Mouse (Mus musculus): ENCODE measurements around the gene Fgd4. TPM values are rescaled to one million over a fixed set of nuclear protein-coding genes. Genes with fewer than 3 reads are reported as not detected.
"Not testable (repeated sequence)": the region's sequence is repeated elsewhere in the genome, so short reads cannot be mapped to it uniquely, and the experiment has no call there.

Gene Fgd4
- polyA plus RNA-seq, 1 experiment from 2014 or later: 12.1 TPM

GRCm38 (mm10) chr16:16500926-16501325, 99.4 kb downstream of the Fgd4 start:
- H3K4me2 ChIP-seq: no peak overlapping the region
- no peaks in the 10 kb centered on the region for H3K27me3 ChIP-seq (replicated peaks)
- no peak for ATAC-seq (ENCODE audit: insufficient number of reproducible peaks, low FRiP score)
- 79% methylated on average over 2 of the region's 2 CpGs for WGBS
- no peak overlapping the region for H3K9ac ChIP-seq
- H3K27ac ChIP-seq (ENCODE audit: poor library complexity, severe bottlenecking): no peak overlapping the region
- no peaks in the 10 kb centered on the region for H3K9me3 ChIP-seq (replicated peaks)
- 0 out of 2 replicates have a peak, but pooled peaks cover 3% of the 10 kb centered on the region for H3K36me3 ChIP-seq
- H3K4me3 ChIP-seq: no peak overlapping the region
- no peaks in the 10 kb centered on the region; the same call in 1 of the 2 replicates for H3K4me1 ChIP-seq (replicated peaks)

- Histone ChIP-seq H3K4me1 (replicated peaks) (no peaks in the 10 kb centered on the region; the same call in 1 of the 2 replicates), H3K27me3 (replicated peaks) (no peaks in the 10 kb centered on the region), H3K4me2 (no peak overlapping the region), H3K9me3 (replicated peaks) (no peaks in the 10 kb centered on the region), H3K27ac (ENCODE audit: poor library complexity, severe bottlenecking) (peak overlapping the region; percentile 47; the same call in 1 of the 2 replicates), H3K36me3 (0 out of 2 replicates have a peak, but pooled peaks cover 3% of the 10 kb centered on the region), H3K4me3 (no peak overlapping the region), H3K9ac (no peak overlapping the region)
- no peak for ATAC-seq (ENCODE audit: insufficient number of reproducible peaks, low FRiP score)
These were observed 101.6 kb downstream of the Fgd4 start for GRCm38 (mm10) chr16:16498798-16499197.

- Histone ChIP-seq H3K4me1 (replicated peaks) (no peaks in the 10 kb centered on the region), H3K9ac (no peak overlapping the region), H3K9me3 (replicated peaks) (no peaks in the 10 kb centered on the region), H3K27me3 (replicated peaks) (no peaks in the 10 kb centered on the region), H3K27ac (ENCODE audit: poor library complexity, severe bottlenecking) (no peak overlapping the region), H3K4me2 (no peak overlapping the region), H3K4me3 (no peak overlapping the region), H3K36me3 (peaks cover 10% of the 10 kb centered on the region)
- ATAC-seq (ENCODE audit: insufficient number of reproducible peaks, low FRiP score): no peak
- 62% methylated on average over 1 of the region's 1 CpGs for WGBS
These were observed 114.8 kb downstream of the Fgd4 start for GRCm38 (mm10) chr16:16485523-16486043.

- ATAC-seq (ENCODE audit: insufficient number of reproducible peaks, low FRiP score): no peak
- Histone ChIP-seq H3K9ac (no peak overlapping the region), H3K27me3 (replicated peaks) (no peaks in the 10 kb centered on the region), H3K4me2 (no peak overlapping the region), H3K4me3 (no peak overlapping the region), H3K9me3 (replicated peaks) (no peaks in the 10 kb centered on the region), H3K27ac (ENCODE audit: poor library complexity, severe bottlenecking) (no peak overlapping the region), H3K36me3 (peaks cover 10% of the 10 kb centered on the region), H3K4me1 (replicated peaks) (no peaks in the 10 kb centered on the region)
- 87% methylated on average over 4 of the region's 4 CpGs for WGBS
These were observed 115.7 kb downstream of the Fgd4 start for GRCm38 (mm10) chr16:16484601-16485000.

- 69% methylated on average over 10 of the region's 10 CpGs for WGBS
These were observed 126.9 kb downstream of the Fgd4 start for GRCm38 (mm10) chr16:16473451-16473850.

GRCm38 (mm10) chr16:16450021-16450420, 150.3 kb downstream of the Fgd4 start:
- H3K27me3 ChIP-seq (replicated peaks): no peaks in the 10 kb centered on the region
- peaks cover 10% of the 10 kb centered on the region for H3K36me3 ChIP-seq
- no peaks in the 10 kb centered on the region for H3K4me1 ChIP-seq (replicated peaks)
- no peak overlapping the region for H3K4me2 ChIP-seq
- no peaks in the 10 kb centered on the region for H3K9me3 ChIP-seq (replicated peaks)
- ATAC-seq (ENCODE audit: insufficient number of reproducible peaks, low FRiP score): no peak
- 73% methylated on average over 1 of the region's 1 CpGs for WGBS
- H3K4me3 ChIP-seq: no peak overlapping the region
- no peak overlapping the region for H3K27ac ChIP-seq (ENCODE audit: poor library complexity, severe bottlenecking)
- no peak overlapping the region for H3K9ac ChIP-seq

More at GRCm38 (mm10) chr16:16473451-16473850, 126.9 kb downstream of the Fgd4 start:
- H3K4me2 ChIP-seq; H3K9me3 ChIP-seq (replicated peaks); H3K27me3 ChIP-seq (replicated peaks); ATAC-seq (ENCODE audit: insufficient number of reproducible peaks, low FRiP score); H3K9ac ChIP-seq; H3K4me1 ChIP-seq (replicated peaks); H3K4me3 ChIP-seq; H3K27ac ChIP-seq (ENCODE audit: poor library complexity, severe bottlenecking): not testable (repeated sequence)
- H3K36me3 ChIP-seq: peaks cover 16% of the 10 kb centered on the region

GRCm38 (mm10) chr16:16438436-16438835, 161.9 kb downstream of the Fgd4 start:
- ATAC-seq (ENCODE audit: insufficient number of reproducible peaks, low FRiP score): no peak
- no peaks in the 10 kb centered on the region for H3K9me3 ChIP-seq (replicated peaks)
- H3K4me1 ChIP-seq (replicated peaks): no peaks in the 10 kb centered on the region
- H3K27me3 ChIP-seq (replicated peaks): no peaks in the 10 kb centered on the region
- no peak overlapping the region for H3K27ac ChIP-seq (ENCODE audit: poor library complexity, severe bottlenecking)
- 53% methylated on average over 1 of the region's 1 CpGs for WGBS
- H3K36me3 ChIP-seq: peaks cover 16% of the 10 kb centered on the region
- H3K4me2 ChIP-seq: no peak overlapping the region
- no peak overlapping the region for H3K4me3 ChIP-seq
- H3K9ac ChIP-seq: no peak overlapping the region

- peaks cover 14% of the 10 kb centered on the region for H3K36me3 ChIP-seq
- no peak overlapping the region for H3K4me3 ChIP-seq
- H3K9ac ChIP-seq: no peak overlapping the region
- H3K27ac ChIP-seq (ENCODE audit: poor library complexity, severe bottlenecking): no peak overlapping the region
- ATAC-seq (ENCODE audit: insufficient number of reproducible peaks, low FRiP score): no peak
- H3K4me2 ChIP-seq: no peak overlapping the region
- 83% methylated on average over 2 of the region's 2 CpGs for WGBS
- no peaks in the 10 kb centered on the region for H3K27me3 ChIP-seq (replicated peaks)
- no peaks in the 10 kb centered on the region for H3K4me1 ChIP-seq (replicated peaks)
- H3K9me3 ChIP-seq (replicated peaks): no peaks in the 10 kb centered on the region
These were observed 177.9 kb downstream of the Fgd4 start for GRCm38 (mm10) chr16:16422456-16422855.

- H3K4me3 ChIP-seq; H3K4me1 ChIP-seq (replicated peaks); H3K27ac ChIP-seq (ENCODE audit: poor library complexity, severe bottlenecking); H3K36me3 ChIP-seq; H3K27me3 ChIP-seq (replicated peaks); H3K9me3 ChIP-seq (replicated peaks); H3K9ac ChIP-seq; ATAC-seq (ENCODE audit: insufficient number of reproducible peaks, low FRiP score); H3K4me2 ChIP-seq: not testable (repeated sequence)
- WGBS: 66% methylated on average over 9 of the region's 9 CpGs
These were observed 233.1 kb downstream of the Fgd4 start for GRCm38 (mm10) chr16:16367217-16367616.

Other genes starting within 250 kb of the Fgd4 start
- 74.7 and 78.2 TPM in 2 replicates for gene Dnm1l, start 241.6 kb downstream of the Fgd4 start, polyA plus RNA-seq (2016; fragmentation: Nextera tagmentation; extraction: Ambion mirVana)
- not detected in 2 replicates for gene Olfr19, start 75.9 kb upstream of the Fgd4 start, polyA plus RNA-seq (2016; fragmentation: Nextera tagmentation; extraction: Ambion mirVana)
- 0.12 and 0.15 TPM in 2 replicates for gene Spag6l, start 228.9 kb upstream of the Fgd4 start, polyA plus RNA-seq (2016; fragmentation: Nextera tagmentation; extraction: Ambion mirVana)